In genomic region chr16:31205726-31206125, GRCm38 (mm10) we compare ENCODE assay signal across 11 mouse cellular contexts.
"Had no signal": no experiment of that assay in that cellular context is flagged by ENCODE, and none has a peak within 500 bp of the region (broad histone marks: within the 10 kb centered on the region; RNA-seq: fewer than 3 reads in every experiment).

No protein-coding gene starts in this region.

- ATAC-seq: liver, postnatal 0 days; lung, postnatal 0 days; midbrain, embryonic 15.5 days had no signal

- DNase-seq: kidney, adult 18-20 months; kidney, postnatal 25 days; layer of hippocampus, adult 9-11 months; left cerebral cortex, postnatal 4 days; liver, postnatal 0 days; lung, embryonic 14.5 days; retina, postnatal 1 day; right cerebral cortex, postnatal 4 days; thymus, postnatal 25 days had no signal
